Mouse (Mus musculus): ENCODE measurements around the gene Apold1. TPM values are rescaled to one million over a fixed set of nuclear protein-coding genes. Genes with fewer than 3 reads are reported as not detected.
A peak's percentile ranks its signal among the peaks of the same experiment; 100 is the strongest.

Apold1 gene
- 1.5 and 1.7 TPM in 2 replicates for polyA plus RNA-seq (2015; fragmentation: Nextera tagmentation; extraction: Ambion mirVana)

GRCm38 (mm10) chr6:134981231-134982062 is at the start of gene Apold1:
TSS of gene Apold1 (plus strand) at chr6:134981718.
- 47% methylated on average over 22 of the region's 22 CpGs for WGBS

GRCm38 (mm10) chr6:134932486-134933206 is 48.9 kb upstream of the Apold1 start:
- WGBS = 51% methylated on average over 12 of the region's 12 CpGs
- no peak for ATAC-seq (ENCODE audit: borderline replicate concordance, extremely low read depth, low FRiP score, low TSS enrichment)
- Histone ChIP-seq H3K9me3 (no peaks in the 10 kb centered on the region), H3K9ac (no peak overlapping the region), H3K4me2 (peak overlapping the region; percentile 39), H3K27ac (peak overlapping the region; percentile 20; the same call in 1 of the 2 replicates), H3K36me3 (no peaks in the 10 kb centered on the region), H3K27me3 (no peaks in the 10 kb centered on the region), H3K4me1 (peaks cover 27% of the 10 kb centered on the region), H3K4me3 (no peak overlapping the region)

More at GRCm38 (mm10) chr6:134981231-134982062, at the start of gene Apold1:
- H3K9ac ChIP-seq = no peak within 1 kb of the TSS
- ATAC-seq (ENCODE audit: borderline replicate concordance, extremely low read depth, low FRiP score, low TSS enrichment) = no peak; the same call in 1 of the 2 replicates
- H3K36me3 ChIP-seq = no peaks in the 10 kb centered on the region
- H3K4me3 ChIP-seq = peak within 1 kb of the TSS; percentile 16; the same call in 1 of the 2 replicates
- no peaks in the 10 kb centered on the region for H3K27me3 ChIP-seq
- peaks cover 13% of the 10 kb centered on the region; the same call in 1 of the 2 replicates for H3K4me1 ChIP-seq
- H3K4me2 ChIP-seq = peak within 1 kb of the TSS; percentile 34
- H3K9me3 ChIP-seq = no peaks in the 10 kb centered on the region
- H3K27ac ChIP-seq = no peak within 1 kb of the TSS

- no peak overlapping the region for H3K4me3 ChIP-seq
- peaks cover 27% of the 10 kb centered on the region for H3K4me1 ChIP-seq
- H3K36me3 ChIP-seq = no peaks in the 10 kb centered on the region
- no peak overlapping the region for H3K9ac ChIP-seq
- 66% methylated on average over 2 of the region's 2 CpGs for WGBS
- 0 out of 2 replicates have a peak overlapping the region, but pooled peaks have one; percentile 20 for H3K27ac ChIP-seq
- ATAC-seq (ENCODE audit: borderline replicate concordance, extremely low read depth, low FRiP score, low TSS enrichment) = no peak
- H3K9me3 ChIP-seq = no peaks in the 10 kb centered on the region
- 0 out of 2 replicates have a peak overlapping the region, but pooled peaks have one; percentile 39 for H3K4me2 ChIP-seq
- no peaks in the 10 kb centered on the region for H3K27me3 ChIP-seq
These were observed 48.3 kb upstream of the Apold1 start for GRCm38 (mm10) chr6:134933207-134933558.

DNA sequence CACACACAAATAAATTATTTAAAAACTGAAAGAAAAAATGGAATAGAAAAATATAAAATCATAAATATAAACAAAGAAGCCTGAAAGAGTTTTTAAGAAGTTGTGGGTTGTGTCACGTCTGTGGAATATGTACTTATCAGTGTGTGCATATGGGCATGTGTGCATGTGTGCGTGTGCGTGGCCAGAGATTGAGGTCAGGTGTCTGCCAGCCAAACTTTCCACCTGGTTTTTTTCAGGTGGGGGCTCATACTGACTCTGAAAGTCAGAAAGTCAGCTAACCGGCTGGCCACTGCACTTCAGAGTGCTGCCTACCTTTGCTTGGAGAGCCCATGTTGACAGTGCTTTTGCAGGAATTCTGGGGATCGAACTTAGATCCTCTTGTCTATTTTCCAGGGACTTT is 47.2 kb upstream of the Apold1 start:
- Histone ChIP-seq H3K27ac (no peak overlapping the region), H3K36me3 (no peaks in the 10 kb centered on the region), H3K4me1 (peaks cover 25% of the 10 kb centered on the region), H3K9ac (no peak overlapping the region), H3K4me2 (no peak overlapping the region), H3K4me3 (no peak overlapping the region), H3K27me3 (no peaks in the 10 kb centered on the region), H3K9me3 (no peaks in the 10 kb centered on the region)
- ATAC-seq (ENCODE audit: borderline replicate concordance, extremely low read depth, low FRiP score, low TSS enrichment) = no peak
- WGBS = 81% methylated on average over 5 of the region's 5 CpGs

- no peak overlapping the region for H3K4me2 ChIP-seq
- ATAC-seq (ENCODE audit: borderline replicate concordance, extremely low read depth, low FRiP score, low TSS enrichment) = no peak
- no peaks in the 10 kb centered on the region for H3K9me3 ChIP-seq
- H3K27me3 ChIP-seq = no peaks in the 10 kb centered on the region
- H3K4me3 ChIP-seq = no peak overlapping the region
- WGBS = 61% methylated on average over 4 of the region's 4 CpGs
- H3K4me1 ChIP-seq = no peaks in the 10 kb centered on the region
- peaks cover 17% of the 10 kb centered on the region; the same call in 1 of the 2 replicates for H3K36me3 ChIP-seq
- no peak overlapping the region for H3K9ac ChIP-seq
- no peak overlapping the region for H3K27ac ChIP-seq
These were observed 41.7 kb upstream of the Apold1 start for GRCm38 (mm10) chr6:134939781-134940180.

DNA sequence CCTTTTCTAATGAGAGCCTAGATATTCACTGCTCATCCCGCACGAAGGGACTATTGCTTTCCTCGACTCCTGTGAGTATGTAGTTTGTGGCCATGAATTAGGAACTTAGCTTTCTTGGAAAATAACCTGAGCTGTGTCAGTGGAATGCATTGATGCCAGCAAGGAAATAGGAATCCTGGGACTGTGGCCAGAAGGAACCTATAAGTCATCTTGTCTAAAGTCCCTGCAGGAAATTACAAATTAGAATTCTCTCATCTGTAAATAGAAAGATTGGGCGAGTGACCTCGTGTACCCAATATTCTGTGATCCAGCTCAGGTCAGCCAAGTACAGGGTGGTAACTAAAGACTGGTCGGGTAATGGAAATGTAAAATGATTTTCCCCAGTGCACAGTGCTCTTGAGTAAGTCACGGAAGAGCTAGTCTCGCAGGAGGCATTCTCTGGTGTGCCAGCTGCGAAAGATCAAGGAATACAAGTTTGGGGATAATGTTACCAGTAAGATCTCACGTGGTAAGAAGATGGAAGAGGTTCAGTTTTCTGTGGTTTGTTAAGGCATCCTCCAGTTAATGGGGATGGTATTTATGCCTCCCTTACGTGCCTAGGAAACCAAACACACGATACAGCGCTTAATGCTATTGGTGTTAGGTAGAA is 37.6 kb upstream of the Apold1 start:
- Histone ChIP-seq H3K9ac (no peak overlapping the region), H3K4me1 (0 out of 2 replicates have a peak, but pooled peaks cover 4% of the 10 kb centered on the region), H3K36me3 (peaks cover 17% of the 10 kb centered on the region; the same call in 1 of the 2 replicates), H3K4me2 (no peak overlapping the region), H3K27me3 (no peaks in the 10 kb centered on the region), H3K9me3 (no peaks in the 10 kb centered on the region), H3K4me3 (no peak overlapping the region), H3K27ac (no peak overlapping the region)
- WGBS = 72% methylated on average over 13 of the region's 13 CpGs
- ATAC-seq (ENCODE audit: borderline replicate concordance, extremely low read depth, low FRiP score, low TSS enrichment) = no peak

DNA sequence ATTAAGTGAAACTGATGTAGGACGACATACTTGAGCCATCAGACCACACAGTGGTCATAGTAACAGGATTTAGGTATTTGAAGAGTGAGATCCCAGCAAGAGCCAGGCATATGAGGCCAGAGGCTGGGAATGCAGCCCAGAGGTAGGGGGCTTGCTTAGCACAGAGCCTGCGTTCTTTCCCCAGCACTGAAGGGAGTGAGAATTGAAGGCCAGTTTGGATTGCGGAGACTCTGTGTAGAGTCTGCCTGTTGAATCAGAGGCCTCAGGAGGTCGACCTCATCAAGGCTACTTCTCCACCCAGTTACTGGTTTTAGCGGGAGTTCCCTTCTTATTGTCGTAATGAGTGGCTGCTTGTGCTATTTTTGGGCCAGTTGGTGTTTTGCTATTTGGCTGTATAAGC is 35.5 kb upstream of the Apold1 start:
- no peaks in the 10 kb centered on the region for H3K27me3 ChIP-seq
- H3K4me1 ChIP-seq = 0 out of 2 replicates have a peak, but pooled peaks cover 4% of the 10 kb centered on the region
- no peak overlapping the region for H3K9ac ChIP-seq
- H3K27ac ChIP-seq = no peak overlapping the region
- peaks cover 15% of the 10 kb centered on the region; the same call in 1 of the 2 replicates for H3K36me3 ChIP-seq
- no peak overlapping the region for H3K4me2 ChIP-seq
- no peak for ATAC-seq (ENCODE audit: borderline replicate concordance, extremely low read depth, low FRiP score, low TSS enrichment)
- H3K4me3 ChIP-seq = no peak overlapping the region
- no peaks in the 10 kb centered on the region for H3K9me3 ChIP-seq
- WGBS = 57% methylated on average over 6 of the region's 6 CpGs

DNA sequence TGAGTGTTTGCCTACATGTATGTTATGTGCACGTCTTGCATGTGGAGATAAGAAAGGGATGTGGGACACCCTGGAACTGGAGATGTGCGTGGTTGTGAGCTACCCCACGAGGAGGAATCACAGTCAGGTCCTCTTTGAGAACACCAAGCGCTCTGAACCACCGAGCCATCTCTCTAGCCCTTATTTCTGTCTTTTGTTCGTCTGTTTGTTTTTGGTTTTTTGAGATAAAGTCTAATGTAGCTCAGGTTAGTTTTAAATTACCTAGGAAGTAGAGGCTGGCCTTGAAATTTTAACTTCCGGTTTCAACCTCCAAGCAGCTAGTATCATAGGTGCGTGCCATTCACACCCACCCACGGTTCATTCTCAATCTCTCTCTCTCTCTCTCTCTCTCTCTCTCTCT is 34.7 kb upstream of the Apold1 start:
- H3K4me1 ChIP-seq = 0 out of 2 replicates have a peak, but pooled peaks cover 4% of the 10 kb centered on the region
- H3K27ac ChIP-seq = no peak overlapping the region
- no peak overlapping the region for H3K4me3 ChIP-seq
- no peak for ATAC-seq (ENCODE audit: borderline replicate concordance, extremely low read depth, low FRiP score, low TSS enrichment)
- H3K4me2 ChIP-seq = no peak overlapping the region
- H3K9me3 ChIP-seq = no peaks in the 10 kb centered on the region
- H3K27me3 ChIP-seq = no peaks in the 10 kb centered on the region
- 78% methylated on average over 9 of the region's 9 CpGs for WGBS
- peaks cover 13% of the 10 kb centered on the region; the same call in 1 of the 2 replicates for H3K36me3 ChIP-seq
- no peak overlapping the region for H3K9ac ChIP-seq

DNA sequence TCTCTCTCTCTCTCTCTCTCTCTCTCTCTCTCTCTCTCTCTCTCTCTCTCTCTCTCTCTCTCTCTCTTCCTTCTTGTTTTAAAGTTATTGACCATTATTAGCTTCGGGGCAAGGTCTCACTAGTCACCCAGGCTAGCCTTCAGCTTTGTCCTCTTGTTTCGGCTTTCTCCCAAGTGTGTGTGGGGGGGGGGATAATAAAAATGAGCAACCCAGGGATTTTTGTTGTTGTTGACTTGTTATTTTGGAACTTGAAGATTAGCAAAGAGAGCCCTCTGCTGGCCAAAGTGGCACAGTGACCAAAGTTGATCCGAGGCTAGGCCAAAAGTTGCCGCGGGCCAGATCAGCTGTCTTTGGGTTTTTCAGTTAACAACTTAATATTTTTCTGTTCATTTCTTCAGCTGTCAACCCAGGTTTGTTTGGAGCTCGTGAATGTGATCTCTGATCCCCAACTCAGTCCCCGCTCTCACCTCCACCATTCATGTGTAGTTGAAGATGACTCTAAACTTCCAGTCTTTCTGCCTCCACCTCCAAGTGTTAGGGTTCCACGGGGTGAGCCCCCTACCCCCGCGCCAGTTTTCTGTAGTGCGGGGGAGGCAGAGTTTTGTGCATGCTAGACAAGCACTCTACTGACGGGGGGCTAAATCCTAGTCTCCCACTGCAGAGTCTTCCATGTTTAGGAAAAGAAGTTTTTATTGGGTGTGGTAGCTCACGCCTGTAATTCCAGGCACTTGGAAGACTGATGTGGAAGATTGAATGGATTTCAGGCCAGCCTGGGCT is 34.0 kb upstream of the Apold1 start:
- WGBS = 41% methylated on average over 13 of the region's 13 CpGs

GRCm38 (mm10) chr6:134948522-134949061 is 32.9 kb upstream of the Apold1 start:
- peaks cover 11% of the 10 kb centered on the region for H3K36me3 ChIP-seq
- H3K27ac ChIP-seq = no peak overlapping the region
- no peaks in the 10 kb centered on the region for H3K27me3 ChIP-seq
- no peak overlapping the region for H3K9ac ChIP-seq
- ATAC-seq (ENCODE audit: borderline replicate concordance, extremely low read depth, low FRiP score, low TSS enrichment) = no peak
- no peak overlapping the region for H3K4me2 ChIP-seq
- no peak overlapping the region for H3K4me3 ChIP-seq
- 0 out of 2 replicates have a peak, but pooled peaks cover 4% of the 10 kb centered on the region for H3K4me1 ChIP-seq
- WGBS = 67% methylated on average over 11 of the region's 11 CpGs
- no peaks in the 10 kb centered on the region for H3K9me3 ChIP-seq

More for the DNA sequence above, 34.0 kb upstream of the Apold1 start:
- Histone ChIP-seq H3K4me1 (0 out of 2 replicates have a peak, but pooled peaks cover 4% of the 10 kb centered on the region), H3K4me3 (no peak overlapping the region), H3K27ac (no peak overlapping the region), H3K36me3 (peaks cover 11% of the 10 kb centered on the region), H3K9ac (no peak overlapping the region), H3K4me2 (no peak overlapping the region), H3K27me3 (no peaks in the 10 kb centered on the region), H3K9me3 (no peaks in the 10 kb centered on the region)
- ATAC-seq (ENCODE audit: borderline replicate concordance, extremely low read depth, low FRiP score, low TSS enrichment) = 0 out of 2 replicates have a peak, but pooled peaks have one; percentile 56
